Mouse (Mus musculus): ENCODE results near the gene Vmn2r50. TPM values are rescaled to one million over a fixed set of nuclear protein-coding genes. Genes with fewer than 3 reads are reported as not detected.
"Not testable (repeated sequence)": the region's sequence is repeated elsewhere in the genome, so short reads cannot be mapped to it uniquely, and the experiment has no call there.

Gene Vmn2r50
- polyA plus RNA-seq (2015; fragmentation: Nextera tagmentation; extraction: Ambion mirVana) = not detected in 2 replicates

DNA sequence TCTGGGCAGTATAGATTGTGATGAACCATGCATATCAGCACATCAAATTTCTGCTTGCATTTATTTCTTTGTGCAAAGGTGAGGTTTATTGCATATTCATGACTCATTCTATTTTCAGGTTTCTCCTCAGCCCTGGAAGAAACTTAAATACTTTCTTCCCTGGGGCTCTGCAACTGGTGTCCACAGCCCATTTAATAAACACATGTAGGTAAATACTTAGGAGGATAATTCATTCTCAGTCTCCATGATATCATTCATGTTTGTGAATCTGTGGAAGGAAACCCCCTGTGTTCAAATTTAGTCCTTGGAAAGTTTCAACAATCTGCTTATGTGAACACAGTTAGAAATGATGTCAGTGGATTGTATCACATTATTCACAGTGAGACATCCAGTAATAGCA, at the start of gene Vmn2r50:
Gene Vmn2r50, minus strand, starts transcription at position 101 of the 400 bp plus-strand sequence.
- not testable (repeated sequence) for H3K4me3 ChIP-seq (replicated peaks); H3K4me2 ChIP-seq (replicated peaks); H3K4me1 ChIP-seq (replicated peaks); H3K9me3 ChIP-seq; ATAC-seq; H3K9ac ChIP-seq (replicated peaks); H3K36me3 ChIP-seq; H3K27ac ChIP-seq; H3K27me3 ChIP-seq

DNA sequence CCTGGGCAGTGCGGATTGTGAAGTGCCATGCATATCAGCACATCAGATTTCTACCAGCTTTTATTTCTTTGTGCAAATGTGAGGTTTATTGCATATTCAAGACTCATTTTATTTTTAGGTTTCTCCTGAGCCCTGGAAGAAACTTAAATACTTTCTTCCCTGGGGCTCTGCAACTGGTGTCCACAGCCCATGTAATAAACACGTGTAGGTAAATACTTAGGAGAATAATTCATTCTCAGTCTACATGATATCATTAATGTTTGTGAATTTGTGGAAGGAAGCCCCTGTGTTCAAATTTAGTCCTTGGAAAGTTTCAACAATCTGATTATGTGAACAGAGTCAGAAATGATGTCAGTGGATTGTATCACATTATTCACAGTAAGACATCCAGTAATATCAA, 60.9 kb downstream of the Vmn2r50 start, which contains the start of gene Vmn2r49:
Gene Vmn2r49, minus strand, starts transcription at position 101 of the 400 bp plus-strand sequence.
- H3K4me3 ChIP-seq (replicated peaks); H3K27ac ChIP-seq; H3K9me3 ChIP-seq; H3K4me1 ChIP-seq (replicated peaks); H3K9ac ChIP-seq (replicated peaks); H3K27me3 ChIP-seq; H3K36me3 ChIP-seq; ATAC-seq; H3K4me2 ChIP-seq (replicated peaks): not testable (repeated sequence)
- 73% methylated on average over 2 of the region's 2 CpGs for WGBS

Other genes starting within 250 kb of the Vmn2r50 start
- gene Vmn2r47, start 212.0 kb downstream of the Vmn2r50 start, polyA plus RNA-seq (2015; fragmentation: Nextera tagmentation; extraction: Ambion mirVana) = not detected in 2 replicates
- gene Vmn2r48, start 99.7 kb downstream of the Vmn2r50 start, polyA plus RNA-seq (2015; fragmentation: Nextera tagmentation; extraction: Ambion mirVana) = not detected in 2 replicates
- gene Vmn2r49, start 61.0 kb downstream of the Vmn2r50 start, polyA plus RNA-seq (2015; fragmentation: Nextera tagmentation; extraction: Ambion mirVana) = not detected in 2 replicates
- not detected in 2 replicates for gene Vmn2r51, start 52.4 kb upstream of the Vmn2r50 start, polyA plus RNA-seq (2015; fragmentation: Nextera tagmentation; extraction: Ambion mirVana)
- not detected in 2 replicates for gene Vmn2r52, start 123.3 kb upstream of the Vmn2r50 start, polyA plus RNA-seq (2015; fragmentation: Nextera tagmentation; extraction: Ambion mirVana)
- gene Vmn1r66, start 224.7 kb upstream of the Vmn2r50 start, polyA plus RNA-seq (2015; fragmentation: Nextera tagmentation; extraction: Ambion mirVana) = not detected in 2 replicates